7 mouse cellular contexts compared by ENCODE assay signal in genomic region chr7:112023150-112023600, GRCm38 (mm10). TPM values are rescaled to one million over a fixed set of nuclear protein-coding genes. Genes with fewer than 3 reads are reported as not detected.
A peak's percentile ranks its signal among the peaks of the same experiment; 100 is the strongest.
DNase-seq lines count a peak whose midpoint lies in the region; ATAC-seq and TF ChIP-seq lines count a peak whose summit lies in the region.

Gene Usp47 (plus strand): TSS chr7:112023504.

- peak; percentile 90 for DNase-seq in adrenal gland, postnatal 10 days
- peak; percentile 89 for DNase-seq in embryo, embryonic 9.5 days (ENCODE audit: extremely low spot score)
- DNase-seq in gonadal fat pad, adult 2 months (ENCODE audit: low read depth): no peak
- peak; percentile 86 to 89 for DNase-seq in left cerebral cortex, postnatal 36 days (ENCODE audit: low spot score in 2 of 2)
- peak; percentile 88 for DNase-seq in midbrain, embryonic 10.5 days (ENCODE audit: low spot score)
- DNase-seq in right cerebral cortex, postnatal 36 days (ENCODE audit: low spot score in 2 of 2): peak; percentile 73 to 79

- intact Hi-C loops in left cerebral cortex, postnatal 36 days (cut with DNase I): no loop called here

- H3K9me3 ChIP-seq in intestine, postnatal 0 days (ENCODE audit: control insufficient read depth): no peaks in the 10 kb centered on the region
- no peaks in the 10 kb centered on the region for H3K9me3 ChIP-seq in midbrain, embryonic 10.5 days (replicated peaks)

- peak; percentile 82 for TF ChIP-seq CTCF in intestine, postnatal 0 days (IDR thresholded peaks at IDR 0.05; ENCODE audit: low read depth)

- peak within 1 kb of the TSS; percentile 87 for H3K4me3 ChIP-seq in intestine, postnatal 0 days (ENCODE audit: low read depth, low read length)
- H3K4me3 ChIP-seq in midbrain, embryonic 10.5 days: peak within 1 kb of the TSS; percentile 82

- H3K4me1 ChIP-seq in intestine, postnatal 0 days (replicated peaks; ENCODE audit: control insufficient read depth, insufficient read depth, low read length): peaks cover 10% of the 10 kb centered on the region; the same call in 1 of the 2 replicates
- peaks cover 34% of the 10 kb centered on the region for H3K4me1 ChIP-seq in midbrain, embryonic 10.5 days

- H3K4me2 ChIP-seq in intestine, postnatal 0 days (replicated peaks; ENCODE audit: low read depth): peak within 1 kb of the TSS; percentile 92

- peak within 1 kb of the TSS; percentile 97 for H3K27ac ChIP-seq in intestine, postnatal 0 days (ENCODE audit: low read depth, low read length)
- H3K27ac ChIP-seq in midbrain, embryonic 10.5 days (replicated peaks): peak within 1 kb of the TSS; percentile 99

- no peaks in the 10 kb centered on the region for H3K36me3 ChIP-seq in intestine, postnatal 0 days (ENCODE audit: control insufficient read depth, insufficient read depth)
- H3K36me3 ChIP-seq in midbrain, embryonic 10.5 days: peaks cover 1% of the 10 kb centered on the region; the same call in 1 of the 2 replicates

- ATAC-seq in intestine, postnatal 0 days: peak; percentile 85

- H3K27me3 ChIP-seq in intestine, postnatal 0 days (replicated peaks; ENCODE audit: control insufficient read depth, insufficient read depth, low read length): no peaks in the 10 kb centered on the region
- H3K27me3 ChIP-seq in midbrain, embryonic 10.5 days (ENCODE audit: low read depth, poor library complexity, severe bottlenecking): no peaks in the 10 kb centered on the region

- H3K9ac ChIP-seq in intestine, postnatal 0 days (ENCODE audit: low read depth, low read length): peak within 1 kb of the TSS; percentile 97

- WGBS in intestine, postnatal 0 days: under 1% methylated on average over 52 of the region's 54 CpGs
- WGBS in midbrain, embryonic 10.5 days: under 1% methylated on average over 54 of the region's 54 CpGs

RNA-seq across cellular contexts. Expression of gene Usp47, which starts in this region (rescaled TPM):
- 10 to 100 TPM; 58.9 to 74.1 TPM for total RNA-seq in adrenal gland, postnatal 10 days (2021)
- polyA plus RNA-seq in gonadal fat pad, adult 2 months (2012; rRNA removed): 15.4 and 17.0 TPM in 2 replicates
- 26.9 and 29.6 TPM in 2 replicates for polyA plus RNA-seq in intestine, postnatal 0 days (2015; fragmentation: Nextera tagmentation; extraction: Ambion mirVana)
- total RNA-seq in left cerebral cortex, postnatal 36 days (2021): 10 to 100 TPM; 63.3 to 67.4 TPM
- polyA plus RNA-seq in midbrain, embryonic 10.5 days (2016; fragmentation: Nextera tagmentation; extraction: Ambion mirVana): 78.3 and 93.7 TPM in 2 replicates
